Mouse (Mus musculus) kidney, postnatal 25 days (tissue): ENCODE results near the gene Kmt2c.

ENCODE experiments used
- DNase-seq, 2 experiments: peaks; one replicate each; pipeline ENCODE4 v3.0.0; 2021; ENCODE audit warnings: mixed read lengths in 2 of 2

Gene Kmt2c

DNA sequence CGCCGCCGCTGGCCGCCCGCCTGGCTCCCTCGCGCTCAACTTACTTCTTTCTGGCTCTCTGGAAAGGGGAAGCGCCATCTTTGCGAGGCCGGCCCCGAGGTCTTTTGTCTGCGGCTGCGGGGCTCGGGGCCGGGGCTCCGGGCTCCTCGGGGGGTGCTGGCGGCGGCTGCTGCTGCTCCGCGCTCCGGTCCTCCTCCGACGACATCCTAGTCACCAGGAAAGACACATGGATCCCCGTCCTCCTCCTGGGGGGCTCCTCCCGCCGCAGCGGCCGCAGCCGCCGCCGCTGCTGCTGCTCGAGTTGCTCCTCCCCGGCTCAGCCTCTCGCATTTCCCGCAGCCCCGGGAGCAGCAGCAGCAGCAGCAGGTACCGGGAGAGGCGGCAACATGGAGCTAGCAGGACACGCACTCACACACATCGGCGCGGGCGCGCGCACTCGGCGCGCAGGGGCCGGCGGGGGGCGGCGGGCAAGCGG, at the start of gene Kmt2c:
TSS of gene Kmt2c (minus strand) at position 438 of the 475 bp plus-strand sequence.
- peak in 1 of 2 experiments; percentile 81 for DNase-seq

- DNase-seq = no peak
Measured at GRCm38 (mm10) chr5:25546912-25547311, 48.3 kb upstream of the Kmt2c start.

GRCm38 (mm10) chr5:25544566-25544965, 46.0 kb upstream of the Kmt2c start:
- DNase-seq = no peak

DNA sequence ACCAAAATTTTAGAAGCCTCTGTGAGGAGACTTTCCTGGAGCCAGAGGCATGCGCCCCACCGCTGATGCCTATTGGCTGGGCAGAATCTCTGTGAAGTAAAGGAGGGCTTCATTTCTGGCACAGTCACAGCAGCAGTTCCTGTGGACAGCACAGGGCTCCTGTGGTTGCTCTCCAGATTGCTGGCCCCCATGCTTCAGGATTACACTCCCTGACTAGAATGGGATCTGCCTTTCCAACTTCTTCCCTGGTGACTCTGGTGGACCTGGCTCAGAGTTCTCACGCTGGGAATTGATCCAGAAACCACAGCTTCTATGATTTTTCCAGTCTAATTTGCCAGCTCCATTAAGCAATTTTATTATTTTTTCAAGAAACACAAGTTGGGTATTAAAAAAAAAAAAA, 45.5 kb upstream of the Kmt2c start:
- no peak for DNase-seq

- no peak for DNase-seq
Measured at GRCm38 (mm10) chr5:25541661-25542060, 43.1 kb upstream of the Kmt2c start.

DNA sequence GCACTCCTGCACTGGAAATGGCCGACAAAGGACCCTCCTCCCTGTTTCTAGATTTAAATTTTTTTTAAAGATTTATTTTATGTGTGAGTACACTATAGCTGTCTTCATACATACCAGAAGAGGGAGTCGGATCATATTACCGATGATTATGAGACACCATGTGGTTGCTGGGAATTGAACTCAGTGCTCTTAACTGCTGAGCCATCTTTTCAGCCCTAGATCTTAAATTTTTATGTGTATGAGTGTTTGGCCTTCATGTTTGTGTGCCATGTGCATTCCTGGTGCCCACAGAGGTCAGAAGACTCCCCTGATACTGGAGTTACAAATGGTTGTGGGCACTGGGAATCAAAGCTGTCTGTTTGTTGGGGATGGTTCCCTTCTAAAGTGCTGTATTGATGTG, 42.3 kb upstream of the Kmt2c start:
- DNase-seq = no peak

DNA sequence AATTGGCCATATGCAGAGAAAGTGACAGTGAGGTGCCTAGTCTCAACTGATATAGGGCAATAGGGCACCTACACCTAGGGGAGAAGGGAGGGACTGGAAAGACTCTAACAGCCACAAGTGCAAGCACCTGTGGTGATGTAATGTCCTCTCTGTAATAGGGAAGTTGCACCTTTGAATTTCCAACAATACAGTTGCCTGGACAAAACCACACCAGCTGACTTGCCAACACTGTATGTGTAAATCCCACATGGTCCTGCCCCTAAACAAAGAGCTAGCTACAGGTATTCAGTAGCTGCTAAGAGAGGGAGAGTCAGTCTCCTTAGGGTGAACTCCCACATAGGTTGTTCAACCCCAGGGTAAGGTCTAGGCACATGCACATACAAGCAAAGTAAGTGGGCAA, 41.8 kb upstream of the Kmt2c start:
- no peak for DNase-seq

GRCm38 (mm10) chr5:25536921-25537409, 38.4 kb upstream of the Kmt2c start:
- DNase-seq = no peak

DNA sequence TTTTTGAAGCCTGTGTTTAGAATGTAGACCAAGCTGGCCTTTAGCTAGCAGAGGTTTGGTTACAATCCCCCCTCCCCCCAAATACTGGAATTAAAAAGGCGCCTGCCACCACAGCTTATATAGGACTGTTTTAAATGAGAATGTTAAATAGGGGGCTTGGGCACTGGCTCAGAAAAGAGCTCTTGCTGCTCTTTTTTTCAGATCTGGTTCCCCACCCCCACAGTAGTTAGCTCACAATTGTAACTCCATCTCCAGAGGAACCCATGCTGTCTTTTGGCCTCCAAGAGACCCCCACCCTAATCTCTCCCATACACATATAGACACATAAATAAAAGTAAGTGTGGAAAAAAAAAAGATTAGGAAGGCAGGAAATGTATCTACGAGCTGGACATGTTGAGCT, 37.9 kb upstream of the Kmt2c start:
- DNase-seq = no peak

- DNase-seq = no peak
Measured at GRCm38 (mm10) chr5:25535566-25535965, 37.0 kb upstream of the Kmt2c start.

DNA sequence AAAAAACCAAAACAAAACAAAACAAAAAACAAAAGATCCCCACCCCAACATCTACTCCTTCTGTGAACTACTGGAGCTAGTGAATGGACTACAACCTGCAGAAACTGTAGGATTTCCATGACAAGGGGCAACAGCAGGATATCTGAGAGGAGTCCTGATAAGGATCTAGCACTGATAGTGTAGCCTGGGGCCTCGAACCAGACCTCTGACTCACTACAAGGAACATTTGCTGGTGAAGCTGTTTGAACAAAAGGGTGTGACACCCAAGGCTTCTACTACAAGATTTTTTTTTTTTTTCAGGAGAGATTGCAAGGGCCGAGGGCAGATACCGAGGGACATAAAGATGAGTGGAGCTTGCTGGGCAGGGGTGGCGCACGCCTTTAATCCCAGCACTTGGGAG, 34.7 kb upstream of the Kmt2c start:
- no peak for DNase-seq

GRCm38 (mm10) chr5:25532256-25533147, 33.9 kb upstream of the Kmt2c start:
- no peak for DNase-seq

- no peak for DNase-seq
Measured at GRCm38 (mm10) chr5:25530629-25531028, 32.0 kb upstream of the Kmt2c start.

- DNase-seq = peak; percentile 100
Measured at GRCm38 (mm10) chr5:25529529-25530421, 31.2 kb upstream of the Kmt2c start.

- no peak for DNase-seq
Measured at GRCm38 (mm10) chr5:25528851-25529528, 30.4 kb upstream of the Kmt2c start.

GRCm38 (mm10) chr5:25527971-25528370, 29.4 kb upstream of the Kmt2c start:
- no peak for DNase-seq

DNA sequence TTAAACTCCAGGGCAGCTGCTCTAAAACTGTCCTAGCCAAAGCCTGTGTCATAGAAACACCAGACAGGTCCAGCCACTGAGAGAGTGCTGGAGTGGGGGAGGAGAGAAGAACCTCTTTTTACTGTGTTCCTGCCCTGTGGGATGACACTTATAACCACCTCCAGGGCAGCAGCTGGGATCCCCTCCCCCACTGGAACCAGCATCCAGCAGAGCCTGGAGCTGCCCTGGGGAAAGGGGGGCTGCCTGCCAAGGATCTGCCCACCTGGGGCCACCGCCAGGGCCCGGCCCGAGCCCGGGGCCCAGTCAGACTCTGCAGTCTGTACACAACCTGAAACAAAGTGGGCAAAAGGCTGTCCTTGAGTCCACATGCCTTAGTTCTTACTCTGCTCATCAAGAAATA, 28.3 kb upstream of the Kmt2c start:
- DNase-seq = no peak

GRCm38 (mm10) chr5:25526116-25526515, 27.5 kb upstream of the Kmt2c start:
- peak; percentile 10 to 61 for DNase-seq

DNA sequence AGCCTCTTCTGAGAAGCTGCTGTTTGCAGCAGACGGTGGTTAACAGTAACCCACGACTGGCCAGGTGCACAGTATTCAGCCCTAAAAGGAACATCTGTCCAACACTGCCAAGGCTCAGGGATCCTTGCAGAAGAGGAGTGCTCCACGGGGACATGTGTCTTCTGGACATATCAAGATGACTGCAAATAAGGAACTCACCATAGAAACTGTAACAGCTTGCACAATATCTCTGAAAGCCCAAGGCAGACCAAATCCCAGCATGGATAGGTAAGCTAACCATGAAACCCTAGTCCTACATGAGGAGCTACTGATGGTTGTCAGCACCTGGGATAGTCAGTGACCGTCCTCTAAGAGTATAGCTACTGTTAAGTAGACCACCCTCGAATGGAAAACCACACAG, 22.9 kb upstream of the Kmt2c start:
- no peak for DNase-seq

DNA sequence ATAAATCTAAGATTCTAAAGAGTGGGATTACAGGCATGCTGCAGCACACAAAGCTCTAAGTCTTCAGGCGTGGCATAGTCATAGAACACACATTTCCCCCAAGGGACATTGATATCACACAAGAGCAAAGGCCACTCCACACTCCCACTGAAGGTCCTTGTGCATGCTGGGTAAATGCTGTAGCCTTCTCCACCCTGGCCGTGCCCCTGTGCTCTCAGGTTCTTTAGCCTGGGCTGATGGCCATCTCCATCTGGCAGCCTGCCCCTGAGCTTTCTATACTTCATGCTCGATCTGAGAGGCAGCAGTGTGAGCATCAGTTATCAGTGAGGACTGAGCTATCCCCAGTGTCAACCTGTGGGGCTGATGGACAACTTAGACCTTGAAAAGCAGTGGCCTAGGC, 21.2 kb upstream of the Kmt2c start:
- DNase-seq = no peak

DNA sequence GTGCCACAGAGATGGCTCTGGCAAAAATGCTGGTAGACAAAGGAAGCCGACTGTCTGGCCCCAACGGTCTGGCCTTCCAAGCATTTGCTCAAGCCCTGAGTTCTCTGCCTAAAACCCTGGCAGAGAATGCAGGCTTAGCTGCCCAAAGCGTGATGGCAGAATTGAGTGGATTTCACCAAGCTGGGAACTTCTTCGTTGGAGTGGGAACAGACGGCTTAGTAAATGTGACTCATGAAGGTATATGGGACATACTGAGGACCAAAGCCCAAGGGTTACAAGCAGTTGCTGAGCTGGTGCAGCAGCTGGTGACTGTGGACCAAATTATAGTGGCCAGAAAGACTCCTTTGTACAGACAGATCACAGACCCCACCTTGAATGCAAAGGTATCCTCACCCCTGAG, 19.0 kb upstream of the Kmt2c start:
- DNase-seq = no peak

GRCm38 (mm10) chr5:25516301-25516895, 17.8 kb upstream of the Kmt2c start:
- DNase-seq = no peak
